Mouse (Mus musculus): ENCODE results near the gene Ufc1. TPM values are rescaled to one million over a fixed set of nuclear protein-coding genes. Genes with fewer than 3 reads are reported as not detected.

The Ufc1 gene
- total RNA-seq, 2 experiments from 2014 or later: 84.3 to 93.2 TPM

DNA sequence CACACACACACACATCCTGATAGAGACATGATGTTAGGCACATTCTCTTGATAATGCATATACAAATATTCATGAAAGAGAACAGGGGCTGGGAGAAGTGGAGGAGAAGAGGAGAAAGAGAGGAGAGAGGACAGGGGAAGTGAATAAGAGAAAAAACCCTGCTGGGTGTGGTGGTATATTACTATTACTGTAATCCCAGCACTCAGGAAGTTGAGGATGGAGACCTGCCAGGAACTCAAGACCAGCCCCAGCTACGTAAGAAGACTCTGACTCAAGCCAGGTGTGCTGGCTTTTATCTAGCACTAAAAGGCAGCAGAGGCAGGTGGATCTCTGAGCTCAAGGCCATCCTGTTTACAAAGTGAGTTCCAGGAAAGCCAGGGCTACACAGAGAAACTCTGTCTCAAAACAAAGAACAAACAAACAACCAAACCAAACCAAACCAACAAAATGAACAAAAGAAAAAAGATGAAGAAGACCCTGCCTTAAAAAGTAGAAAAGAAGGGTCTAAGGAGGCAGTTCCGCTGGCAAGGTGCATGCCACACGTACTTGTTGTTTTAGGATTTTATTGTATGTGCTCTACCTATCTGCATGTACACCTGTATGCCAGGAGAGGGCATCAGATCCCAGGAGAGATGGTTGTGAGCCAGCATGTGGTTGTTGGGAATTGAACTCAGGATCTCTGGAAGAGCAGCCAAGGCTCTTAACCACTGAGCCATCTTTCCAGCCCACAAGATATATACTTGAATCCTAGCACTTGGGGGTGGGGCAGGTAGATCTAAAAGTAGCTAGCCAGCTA lies 31.0 kb downstream of the Ufc1 start:
- peak overlapping the region; percentile 84 for H3K27ac ChIP-seq
- H3K4me3 ChIP-seq: no peak overlapping the region
- peak; percentile 18 for DNase-seq
- TF ChIP-seq CTCF (IDR thresholded peaks at IDR 0.05): no peak; the same call in 1 of the 2 replicates
- intact Hi-C loops (cut with DNase I): loop anchor here (5.0 kb wide), 1 partner anchor 102 kb away; no protein-coding TSS in a partner anchor

DNA sequence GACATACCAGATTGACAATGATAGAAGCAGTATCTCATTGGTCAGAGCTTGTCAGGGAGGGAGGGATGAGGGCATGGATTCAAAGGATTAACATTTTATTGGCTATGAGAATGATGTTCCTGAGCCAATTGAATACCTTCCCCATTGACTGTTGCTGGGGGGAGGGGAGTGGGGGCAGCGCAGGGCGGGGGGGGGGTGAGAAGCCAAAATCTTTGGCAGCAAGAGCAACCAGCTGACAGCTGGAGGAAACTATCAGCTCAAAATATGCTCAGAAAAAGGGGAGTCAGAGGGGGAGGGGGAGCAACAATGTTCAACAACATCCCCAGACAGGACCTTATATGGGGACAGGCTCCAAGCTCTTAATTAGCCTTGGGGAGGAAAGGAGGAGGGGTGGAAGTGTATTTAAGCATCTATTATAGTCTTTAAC lies 31.6 kb downstream of the Ufc1 start:
- peak overlapping the region; percentile 57; the same call in 1 of the 2 replicates for H3K4me3 ChIP-seq
- H3K27ac ChIP-seq: peak overlapping the region; percentile 84
- TF ChIP-seq CTCF (IDR thresholded peaks at IDR 0.05): no peak
- intact Hi-C loops (cut with DNase I): loop anchor here (5.0 kb wide), 1 partner anchor 101 kb away; no protein-coding TSS in a partner anchor
- peak; percentile 27 for DNase-seq

GRCm38 (mm10) chr1:171262594-171263130 lies 32.2 kb downstream of the Ufc1 start:
- H3K4me3 ChIP-seq: peak overlapping the region; percentile 57
- intact Hi-C loops (cut with DNase I): loop anchor here (5.0 kb wide), 1 partner anchor 100 kb away; no protein-coding TSS in a partner anchor
- DNase-seq: peak; percentile 69
- no peak for TF ChIP-seq CTCF (IDR thresholded peaks at IDR 0.05)
- H3K27ac ChIP-seq: peak overlapping the region; percentile 84

- Histone ChIP-seq H3K4me3 (no peak overlapping the region), H3K27ac (peak overlapping the region; percentile 71)
- intact Hi-C loops (cut with DNase I): loop anchor here (5.0 kb wide), 1 partner anchor 98 kb away; no protein-coding TSS in a partner anchor
- no peak for DNase-seq
- no peak for TF ChIP-seq CTCF (IDR thresholded peaks at IDR 0.05)
Observed at GRCm38 (mm10) chr1:171260316-171260715, 34.5 kb downstream of the Ufc1 start.

DNA sequence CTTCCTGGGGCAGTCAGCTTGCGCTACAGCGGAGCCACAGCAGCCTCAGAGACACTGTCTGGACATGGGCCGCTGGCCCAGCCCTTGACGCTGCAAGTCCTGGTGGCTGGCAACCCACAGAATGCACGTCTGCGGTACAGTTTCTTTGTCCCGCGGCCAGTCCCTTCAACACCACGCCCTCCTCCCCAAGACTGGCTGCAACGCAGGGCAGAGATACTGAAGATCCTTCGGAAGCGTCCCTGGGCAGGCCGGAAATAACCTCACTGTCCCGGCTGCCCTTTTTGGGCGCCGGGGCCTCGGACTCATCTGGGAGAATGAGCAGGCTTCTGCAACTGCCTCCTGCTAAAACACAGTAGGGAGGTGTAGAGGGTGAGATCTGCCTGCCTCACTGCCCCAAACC lies 35.9 kb downstream of the Ufc1 start:
- peak; percentile 42 for DNase-seq
- peak overlapping the region; percentile 71 for H3K27ac ChIP-seq
- intact Hi-C loops (cut with DNase I): no loop called here
- no peak for TF ChIP-seq CTCF (IDR thresholded peaks at IDR 0.05)
- peak overlapping the region; percentile 20 for H3K4me3 ChIP-seq

GRCm38 (mm10) chr1:171257781-171258180 lies 37.0 kb downstream of the Ufc1 start:
- H3K4me3 ChIP-seq: no peak overlapping the region
- intact Hi-C loops (cut with DNase I): loop anchor here (2.0 kb wide), 2 partner anchors 35 to 141 kb away; partner anchors contain the start of gene Tomm40l
- H3K27ac ChIP-seq: no peak overlapping the region
- no peak for TF ChIP-seq CTCF (IDR thresholded peaks at IDR 0.05)
- peak; percentile 19 for DNase-seq

GRCm38 (mm10) chr1:171256937-171257548 lies 37.8 kb downstream of the Ufc1 start:
- Histone ChIP-seq H3K27ac (0 out of 2 replicates have a peak overlapping the region, but pooled peaks have one; percentile 12), H3K4me3 (no peak overlapping the region)
- peak; percentile 94 for TF ChIP-seq CTCF (IDR thresholded peaks at IDR 0.05)
- intact Hi-C loops (cut with DNase I): loop anchor here (2.0 kb wide), 2 partner anchors 34 to 140 kb away; partner anchors contain the start of gene Tomm40l
- peak; percentile 77 for DNase-seq

GRCm38 (mm10) chr1:171256095-171256818 lies 38.6 kb downstream of the Ufc1 start:
- no peak for DNase-seq
- no peak overlapping the region for H3K4me3 ChIP-seq
- H3K27ac ChIP-seq: no peak overlapping the region
- TF ChIP-seq CTCF (IDR thresholded peaks at IDR 0.05): peak; percentile 12; the same call in 1 of the 2 replicates
- intact Hi-C loops (cut with DNase I): loop anchor here (2.0 kb wide), 2 partner anchors 33 to 139 kb away; partner anchors contain the start of gene Tomm40l

DNA sequence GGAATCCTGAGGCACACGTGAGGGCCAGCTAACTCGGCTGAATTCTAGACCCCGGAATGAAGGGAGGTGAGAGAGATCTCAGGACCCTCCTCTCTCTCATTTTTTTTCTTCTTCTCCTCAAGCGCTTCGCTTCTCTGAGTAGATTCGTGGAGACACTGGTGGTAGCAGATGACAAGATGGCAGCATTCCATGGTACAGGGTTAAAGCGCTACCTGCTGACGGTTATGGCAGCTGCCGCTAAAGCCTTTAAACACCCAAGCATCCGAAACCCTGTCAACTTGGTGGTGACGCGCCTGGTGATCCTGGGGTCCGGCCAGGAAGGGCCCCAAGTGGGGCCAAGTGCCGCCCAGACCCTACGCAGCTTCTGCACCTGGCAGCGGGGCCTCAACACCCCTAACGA lies 42.4 kb downstream of the Ufc1 start:
- peak; percentile 19 for DNase-seq
- Histone ChIP-seq H3K27ac (peak overlapping the region; percentile 97), H3K4me3 (peak overlapping the region; percentile 75)
- intact Hi-C loops (cut with DNase I): no loop called here
- no peak for TF ChIP-seq CTCF (IDR thresholded peaks at IDR 0.05)

DNA sequence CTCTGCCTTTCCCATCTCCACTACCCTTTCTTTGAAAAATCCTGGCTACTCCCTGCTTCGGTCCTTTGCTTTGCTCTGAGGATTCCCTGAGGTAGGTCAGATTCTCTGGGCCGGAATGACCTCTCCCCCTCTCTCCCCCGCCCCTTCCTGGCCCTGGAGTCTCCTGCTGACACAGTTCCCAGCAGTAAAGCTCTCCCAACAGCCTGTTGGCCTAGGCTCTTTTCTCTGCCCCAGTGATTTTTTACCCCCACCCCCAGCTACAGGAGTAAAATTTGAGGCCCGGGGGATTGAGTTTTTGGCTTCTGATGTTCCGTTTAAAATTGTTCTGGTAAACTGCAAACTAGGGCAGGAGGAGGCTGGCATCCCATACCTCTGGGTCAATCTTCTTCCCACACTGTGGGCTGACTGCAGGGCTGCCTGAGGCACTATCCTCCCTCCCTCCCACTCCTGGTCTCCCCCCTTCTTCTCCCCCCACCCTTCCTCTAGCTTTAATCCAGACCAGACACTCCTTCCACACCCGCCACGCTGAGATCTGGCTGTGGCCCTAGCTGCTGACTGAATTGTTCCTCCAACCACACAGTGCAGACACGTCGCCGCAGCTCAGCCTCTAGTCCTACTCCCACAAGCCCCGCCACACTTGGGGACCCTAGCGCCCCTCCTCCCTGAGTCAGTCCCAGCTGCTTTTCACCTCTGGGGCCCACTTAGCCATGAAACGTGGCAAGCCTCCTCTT lies 43.1 kb downstream of the Ufc1 start:
- H3K27ac ChIP-seq: peak overlapping the region; percentile 97
- peak overlapping the region; percentile 75 for H3K4me3 ChIP-seq
- TF ChIP-seq CTCF (IDR thresholded peaks at IDR 0.05): no peak
- intact Hi-C loops (cut with DNase I): no loop called here
- peak; percentile 73 for DNase-seq
